Mouse (Mus musculus) kidney, adult 2 months (tissue): Measurements from ENCODE around the gene Kcna2.

ENCODE experiments used
- CTCF ChIP-seq: fragments of 200-500 bp; conservative IDR thresholded peaks from 2 replicates; pipeline ENCODE4 v1.5.1; 2011; ENCODE audit warnings: low read depth, mild to moderate bottlenecking, control low read depth, low read length, moderate library complexity, mixed read lengths; ENCODE audit not compliant: insufficient read depth, insufficient read length
- POLR2A ChIP-seq: fragments of 200-500 bp; IDR thresholded peaks from one replicate; pipeline ENCODE4 v1.6.1; 2011; ENCODE audit warnings: low read depth, low read length, control low read depth

- no peak for TF ChIP-seq POLR2A
- TF ChIP-seq CTCF, result no peak
Measured at GRCm38 (mm10) chr3:107066165-107066850, 34.6 kb upstream of the Kcna2 start.
